Mouse (Mus musculus) bone marrow macrophage, adult 2 months (primary cell): ENCODE results near the gene Dcp1b.

Source experiments
- CTCF ChIP-seq: IDR thresholded peaks from 2 replicates; pipeline ENCODE4 v1.5.1; 2012; ENCODE audit warnings: low read depth, mild to moderate bottlenecking, low read length, moderate library complexity
- POLR2A ChIP-seq: IDR thresholded peaks from 2 replicates; pipeline ENCODE4 v1.6.1; 2012; ENCODE audit warnings: mild to moderate bottlenecking, low read depth, low read length, borderline replicate concordance

DNA sequence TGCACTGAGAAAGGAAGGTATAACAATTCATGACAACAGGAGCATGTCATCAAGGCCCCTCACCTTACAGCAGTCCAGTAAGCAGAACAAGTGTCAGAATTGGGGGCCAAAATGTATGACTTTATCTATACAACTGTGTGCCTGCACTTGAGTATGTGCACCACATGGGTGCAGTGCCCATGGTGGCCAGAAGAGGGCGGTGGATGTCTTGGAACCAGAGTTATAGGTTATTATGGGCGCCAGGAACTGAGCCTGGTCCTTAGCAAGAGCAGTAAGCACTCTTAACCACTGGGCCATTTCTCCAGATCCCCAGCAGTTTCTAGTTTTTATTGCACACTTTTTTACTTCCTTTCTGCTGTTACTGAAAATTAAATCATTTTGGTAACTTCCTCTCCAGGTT is 71.0 kb downstream of the Dcp1b start:
- TF ChIP-seq POLR2A (no peak), CTCF (no peak)
